Mouse (Mus musculus): ENCODE data around the gene Bahcc1.

DNA sequence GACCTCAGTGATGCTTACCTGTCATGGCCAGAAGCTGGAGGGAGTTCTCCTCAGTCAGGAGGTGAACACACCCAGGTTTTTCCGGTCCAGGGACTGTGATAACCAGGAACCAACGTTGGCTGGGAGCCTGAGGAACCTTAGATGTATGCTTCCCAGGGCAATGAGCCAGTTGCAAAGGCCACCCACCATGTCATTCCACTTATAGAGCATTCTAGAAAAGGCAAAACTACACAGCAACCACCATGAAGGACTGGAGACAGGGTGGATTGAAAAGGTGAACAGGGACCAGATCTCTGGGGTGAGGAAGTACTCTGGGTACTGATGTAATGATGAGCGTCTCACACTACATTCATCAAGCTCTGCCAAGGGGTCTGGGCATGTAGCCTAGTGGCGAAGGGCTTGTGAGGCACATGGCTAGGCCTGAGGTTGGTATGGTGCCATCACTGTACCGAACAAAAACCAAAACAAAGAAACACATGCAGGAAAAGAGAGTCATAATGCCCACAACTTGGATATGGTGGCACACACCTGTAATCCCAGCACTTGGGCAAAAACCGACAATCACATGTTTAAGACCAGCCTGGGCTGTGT lies 102.8 kb downstream of the Bahcc1 start:
- TF ChIP-seq CTCF (IDR thresholded peaks at IDR 0.05; ENCODE audit: low read depth) (no peak), EP300 (IDR thresholded peaks at IDR 0.05; ENCODE audit: low read depth) (no peak)
